Mouse (Mus musculus): Measurements from ENCODE around the gene Ptges. TPM values are rescaled to one million over a fixed set of nuclear protein-coding genes. Genes with fewer than 3 reads are reported as not detected.
"Not testable (repeated sequence)": the region's sequence is repeated elsewhere in the genome, so short reads cannot be mapped to it uniquely, and the experiment has no call there.

Gene Ptges
- polyA plus RNA-seq, 1 experiment from 2014 or later, result 44.2 TPM

- no peak overlapping the region for H3K27ac ChIP-seq
- no peak overlapping the region for H3K9ac ChIP-seq (ENCODE audit: low read depth, low read length)
- no peak overlapping the region for H3K4me2 ChIP-seq (ENCODE audit: low read length)
- H3K27me3 ChIP-seq (ENCODE audit: insufficient read depth, low read length), result no peaks in the 10 kb centered on the region
- H3K36me3 ChIP-seq (ENCODE audit: insufficient read depth, low read length), result peaks cover 61% of the 10 kb centered on the region
- no peak for TF ChIP-seq CTCF (IDR thresholded peaks at IDR 0.05; ENCODE audit: low read depth)
- no peak overlapping the region for H3K4me3 ChIP-seq (replicated peaks; ENCODE audit: low read depth, low read length)
- 88% methylated on average over 14 of the region's 14 CpGs for WGBS
- ATAC-seq (replicated peaks; ENCODE audit: low FRiP score, low read depth) (0 out of 2 replicates have a peak, but pooled peaks have one; percentile 45), DNase-seq (ENCODE audit: low spot score) (no peak)
- peaks cover 12% of the 10 kb centered on the region for H3K4me1 ChIP-seq (replicated peaks; ENCODE audit: insufficient read depth, low read length)
- no peaks in the 10 kb centered on the region for H3K9me3 ChIP-seq (replicated peaks; ENCODE audit: low read length)
These were observed 29.1 kb upstream of the Ptges start for GRCm38 (mm10) chr2:30958726-30959125.

GRCm38 (mm10) chr2:30957511-30957910 is 27.8 kb upstream of the Ptges start:
- Histone ChIP-seq H3K4me2 (ENCODE audit: low read length) (no peak overlapping the region), H3K4me3 (replicated peaks; ENCODE audit: low read depth, low read length) (no peak overlapping the region), H3K9me3 (replicated peaks; ENCODE audit: low read length) (no peaks in the 10 kb centered on the region), H3K9ac (ENCODE audit: low read depth, low read length) (no peak overlapping the region), H3K4me1 (replicated peaks; ENCODE audit: insufficient read depth, low read length) (peaks cover 14% of the 10 kb centered on the region), H3K27me3 (ENCODE audit: insufficient read depth, low read length) (no peaks in the 10 kb centered on the region), H3K27ac (no peak overlapping the region), H3K36me3 (ENCODE audit: insufficient read depth, low read length) (peaks cover 56% of the 10 kb centered on the region)
- DNase-seq (ENCODE audit: low spot score) (no peak), ATAC-seq (replicated peaks; ENCODE audit: low FRiP score, low read depth) (no peak)
- WGBS, result 83% methylated on average over 4 of the region's 4 CpGs
- TF ChIP-seq CTCF (IDR thresholded peaks at IDR 0.05; ENCODE audit: low read depth), result no peak

DNA sequence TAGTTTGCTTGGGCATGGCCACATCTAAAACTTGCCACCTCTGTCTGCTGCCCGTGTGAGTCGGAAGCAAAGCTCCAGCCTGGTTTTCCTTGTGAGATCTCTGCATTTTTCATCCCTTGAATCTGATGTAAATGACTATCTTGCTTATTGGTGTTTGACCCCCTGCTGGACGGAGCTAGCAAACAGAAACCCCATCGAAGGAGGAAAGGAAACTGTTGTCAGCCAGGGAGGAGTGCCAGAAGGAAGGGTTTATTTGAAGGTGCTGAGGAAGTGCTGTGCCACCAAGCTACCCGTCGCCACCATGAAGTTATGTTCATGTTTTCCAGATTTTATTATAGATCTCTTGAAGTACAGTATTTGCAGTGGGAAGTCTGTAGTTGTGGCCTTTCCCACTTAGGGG is 25.1 kb upstream of the Ptges start:
- Histone ChIP-seq H3K4me1 (replicated peaks; ENCODE audit: insufficient read depth, low read length) (peaks cover 14% of the 10 kb centered on the region), H3K9ac (ENCODE audit: low read depth, low read length) (no peak overlapping the region), H3K27me3 (ENCODE audit: insufficient read depth, low read length) (no peaks in the 10 kb centered on the region), H3K27ac (no peak overlapping the region), H3K4me3 (replicated peaks; ENCODE audit: low read depth, low read length) (no peak overlapping the region), H3K4me2 (ENCODE audit: low read length) (peak overlapping the region; percentile 83; the same call in 1 of the 2 replicates), H3K9me3 (replicated peaks; ENCODE audit: low read length) (no peaks in the 10 kb centered on the region), H3K36me3 (ENCODE audit: insufficient read depth, low read length) (peaks cover 35% of the 10 kb centered on the region)
- 59% methylated on average over 6 of the region's 6 CpGs for WGBS
- DNase-seq (ENCODE audit: low spot score), result peak; percentile 24
- no peak for ATAC-seq (replicated peaks; ENCODE audit: low FRiP score, low read depth)
- TF ChIP-seq CTCF (IDR thresholded peaks at IDR 0.05; ENCODE audit: low read depth), result peak; percentile 40

DNA sequence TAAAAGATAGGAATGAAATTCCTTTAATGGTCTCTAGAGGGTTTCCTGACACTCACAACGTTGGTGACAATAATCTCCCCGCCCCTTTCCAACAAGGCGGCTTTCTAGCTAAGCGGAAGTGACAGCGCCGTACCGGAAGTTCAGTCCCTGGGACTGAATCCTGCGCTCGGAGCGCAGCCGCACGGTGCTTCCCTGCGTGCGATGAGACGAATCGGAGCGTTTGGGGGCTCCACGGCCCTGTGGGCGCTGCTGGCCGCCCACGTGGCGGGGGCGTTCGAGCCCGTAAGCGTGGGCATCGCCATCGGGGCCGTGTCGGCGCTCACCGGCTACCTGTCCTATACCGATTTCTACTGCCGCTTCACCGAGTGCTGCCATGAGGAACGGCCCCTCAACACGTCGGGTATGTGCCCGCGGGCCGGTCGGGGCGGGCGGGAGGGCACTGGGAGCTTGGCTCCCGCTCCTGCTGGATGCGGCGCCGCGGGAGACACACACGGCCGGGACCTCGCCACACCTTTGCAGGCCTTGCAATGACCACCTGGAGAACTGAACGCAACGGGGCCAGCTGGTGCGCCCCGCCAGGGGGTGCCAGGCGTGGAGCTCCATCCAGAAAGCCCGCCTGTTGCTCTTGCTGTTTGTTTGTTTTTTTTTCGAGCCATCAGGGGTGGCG is 23.3 kb upstream of the Ptges start, which contains the start of gene Tor1b:
Tor1b (plus strand) TSS at position 136 of the 667 bp plus-strand sequence.
- Histone ChIP-seq H3K27me3 (ENCODE audit: insufficient read depth, low read length) (no peaks in the 10 kb centered on the region), H3K9me3 (replicated peaks; ENCODE audit: low read length) (no peaks in the 10 kb centered on the region), H3K36me3 (ENCODE audit: insufficient read depth, low read length) (peaks cover 19% of the 10 kb centered on the region), H3K4me3 (replicated peaks; ENCODE audit: low read depth, low read length) (peak within 1 kb of the TSS; percentile 75), H3K9ac (ENCODE audit: low read depth, low read length) (peak within 1 kb of the TSS; percentile 85), H3K4me2 (ENCODE audit: low read length) (peak within 1 kb of the TSS; percentile 83), H3K4me1 (replicated peaks; ENCODE audit: insufficient read depth, low read length) (peaks cover 14% of the 10 kb centered on the region), H3K27ac (peak within 1 kb of the TSS; percentile 83)
- DNase-seq (ENCODE audit: low spot score) (peak; percentile 98), ATAC-seq (replicated peaks; ENCODE audit: low FRiP score, low read depth) (peak; percentile 82)
- peak; percentile 39; the same call in 1 of the 2 replicates for TF ChIP-seq CTCF (IDR thresholded peaks at IDR 0.05; ENCODE audit: low read depth)
- WGBS, result under 1% methylated on average over 60 of the region's 60 CpGs

DNA sequence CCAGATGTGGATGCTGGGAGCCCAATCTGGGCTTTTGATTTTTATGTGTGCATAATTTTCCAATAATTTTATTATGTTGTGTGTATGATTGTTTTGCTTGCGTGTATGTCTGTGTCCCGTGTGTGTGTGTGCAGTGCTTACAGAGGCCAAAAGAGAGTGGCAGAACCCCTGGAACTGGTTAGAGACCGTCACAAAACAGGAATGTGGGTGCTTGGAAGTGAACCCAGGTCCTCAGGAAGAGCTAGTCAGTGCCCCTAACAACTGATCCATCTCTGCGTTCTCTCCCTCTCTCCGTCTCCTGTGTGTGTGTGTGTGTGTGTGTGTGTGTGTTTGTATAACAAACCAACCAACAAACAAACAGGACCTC is 22.8 kb upstream of the Ptges start:
- Histone ChIP-seq H3K9ac (ENCODE audit: low read depth, low read length) (no peak overlapping the region), H3K4me1 (replicated peaks; ENCODE audit: insufficient read depth, low read length) (peaks cover 14% of the 10 kb centered on the region), H3K4me3 (replicated peaks; ENCODE audit: low read depth, low read length) (peak overlapping the region; percentile 75; the same call in 1 of the 2 replicates), H3K36me3 (ENCODE audit: insufficient read depth, low read length) (peaks cover 17% of the 10 kb centered on the region), H3K27ac (0 out of 2 replicates have a peak overlapping the region, but pooled peaks have one; percentile 27), H3K9me3 (replicated peaks; ENCODE audit: low read length) (no peaks in the 10 kb centered on the region), H3K27me3 (ENCODE audit: insufficient read depth, low read length) (no peaks in the 10 kb centered on the region), H3K4me2 (ENCODE audit: low read length) (peak overlapping the region; percentile 83)
- no peak; the same call in 1 of the 2 replicates for TF ChIP-seq CTCF (IDR thresholded peaks at IDR 0.05; ENCODE audit: low read depth)
- 27% methylated on average over 5 of the region's 5 CpGs for WGBS
- DNase-seq (ENCODE audit: low spot score), result no peak
- peak; percentile 3; the same call in 1 of the 2 replicates for ATAC-seq (replicated peaks; ENCODE audit: low FRiP score, low read depth)

- WGBS, result 25% methylated on average over 16 of the region's 16 CpGs
- peak overlapping the region; percentile 28; the same call in 1 of the 2 replicates for H3K9ac ChIP-seq (ENCODE audit: low read depth, low read length)
- H3K4me3 ChIP-seq (replicated peaks; ENCODE audit: low read depth, low read length), result peak overlapping the region; percentile 26
- no peaks in the 10 kb centered on the region for H3K4me1 ChIP-seq (replicated peaks; ENCODE audit: insufficient read depth, low read length)
- no peaks in the 10 kb centered on the region for H3K27me3 ChIP-seq (ENCODE audit: insufficient read depth, low read length)
- H3K27ac ChIP-seq, result no peak overlapping the region
- DNase-seq (ENCODE audit: low spot score), result peak; percentile 92
- H3K36me3 ChIP-seq (ENCODE audit: insufficient read depth, low read length), result no peaks in the 10 kb centered on the region
- TF ChIP-seq CTCF (IDR thresholded peaks at IDR 0.05; ENCODE audit: low read depth), result peak; percentile 91
- no peaks in the 10 kb centered on the region for H3K9me3 ChIP-seq (replicated peaks; ENCODE audit: low read length)
- H3K4me2 ChIP-seq (ENCODE audit: low read length), result peak overlapping the region; percentile 39
- ATAC-seq (replicated peaks; ENCODE audit: low FRiP score, low read depth), result peak; percentile 53; the same call in 1 of the 2 replicates
These were observed 12.9 kb upstream of the Ptges start for GRCm38 (mm10) chr2:30942603-30943011.

DNA sequence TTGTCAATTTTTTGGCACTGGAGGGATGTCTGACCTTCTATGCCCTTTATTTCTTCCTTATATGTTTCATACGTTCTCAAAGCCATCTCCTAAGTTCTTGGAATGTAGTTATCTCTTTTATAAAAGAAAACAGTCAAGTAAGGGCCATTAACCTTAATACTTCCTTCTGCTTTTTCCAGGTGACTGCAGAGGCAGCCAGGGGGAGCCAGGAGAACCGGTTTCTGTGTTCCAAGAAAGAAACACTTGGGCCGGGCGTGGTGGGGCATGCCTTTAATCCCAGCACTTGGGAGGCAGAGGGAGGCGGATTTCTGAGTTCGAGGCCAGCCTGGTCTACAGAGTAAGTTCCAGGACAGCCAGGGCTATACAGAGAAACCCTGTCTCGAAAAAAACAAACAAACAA is 12.5 kb upstream of the Ptges start:
- not testable (repeated sequence) for H3K4me1 ChIP-seq (replicated peaks; ENCODE audit: insufficient read depth, low read length); ATAC-seq (replicated peaks; ENCODE audit: low FRiP score, low read depth); DNase-seq (ENCODE audit: low spot score); H3K4me3 ChIP-seq (replicated peaks; ENCODE audit: low read depth, low read length); H3K27me3 ChIP-seq (ENCODE audit: insufficient read depth, low read length); H3K9me3 ChIP-seq (replicated peaks; ENCODE audit: low read length); H3K9ac ChIP-seq (ENCODE audit: low read depth, low read length); H3K36me3 ChIP-seq (ENCODE audit: insufficient read depth, low read length); H3K27ac ChIP-seq
- peak overlapping the region; percentile 39; the same call in 1 of the 2 replicates for H3K4me2 ChIP-seq (ENCODE audit: low read length)
- WGBS, result 38% methylated on average over 7 of the region's 7 CpGs
